Mouse (Mus musculus): ENCODE results near the gene Mt1. TPM values are rescaled to one million over a fixed set of nuclear protein-coding genes. Genes with fewer than 3 reads are reported as not detected.
A peak's percentile ranks its signal among the peaks of the same experiment; 100 is the strongest.
"Not testable (repeated sequence)": the region's sequence is repeated elsewhere in the genome, so short reads cannot be mapped to it uniquely, and the experiment has no call there.

Mt1 gene
- 10 to 100 TPM; 29.0 to 43.8 TPM for total RNA-seq (2021)
- long read RNA-seq, experiment 1, transcript Mt1-201 (3 exons, 549 nt) = major isoform, 10 of 11 reads
- long read RNA-seq, experiment 1, partial matches to known transcripts = 0 of 11 reads
- long read RNA-seq, experiment 1, other reads (novel, unspliced or antisense) = 0 of 11 reads
- long read RNA-seq, experiment 2, transcript Mt1-201 (3 exons, 549 nt) = major isoform, 18 of 18 reads
- long read RNA-seq, experiment 2, partial matches to known transcripts = 0 of 18 reads
- long read RNA-seq, experiment 2, other reads (novel, unspliced or antisense) = 0 of 18 reads

- peak; percentile 83 for DNase-seq
These were observed at the start of gene Mt1 for GRCm38 (mm10) chr8:94178857-94179712. Mt1 (plus strand) TSS chr8:94179082.

GRCm38 (mm10) chr8:94129133-94129789 lies 49.6 kb upstream of the Mt1 start:
- no peak for DNase-seq

- no peak for DNase-seq
These were observed 48.8 kb upstream of the Mt1 start for GRCm38 (mm10) chr8:94130126-94130525.

GRCm38 (mm10) chr8:94132096-94132495 lies 46.8 kb upstream of the Mt1 start:
- DNase-seq = no peak

- DNase-seq = not testable (repeated sequence)
These were observed 44.3 kb upstream of the Mt1 start for GRCm38 (mm10) chr8:94134601-94135000.

- DNase-seq = no peak
These were observed 43.3 kb upstream of the Mt1 start for GRCm38 (mm10) chr8:94135556-94135955.

GRCm38 (mm10) chr8:94136192-94136591 lies 42.7 kb upstream of the Mt1 start:
- no peak for DNase-seq

GRCm38 (mm10) chr8:94136933-94137332 lies 41.9 kb upstream of the Mt1 start, which contains the start of gene Mt4:
Mt4 (plus strand) TSS chr8:94137197.
- DNase-seq = no peak

- no peak for DNase-seq
These were observed 38.6 kb upstream of the Mt1 start for GRCm38 (mm10) chr8:94140266-94140795.

- no peak for DNase-seq
These were observed 30.6 kb upstream of the Mt1 start for GRCm38 (mm10) chr8:94148236-94148635.

GRCm38 (mm10) chr8:94150925-94151324 lies 28.0 kb upstream of the Mt1 start:
- DNase-seq = no peak

GRCm38 (mm10) chr8:94152513-94153300 lies 26.2 kb upstream of the Mt1 start, which contains the start of gene Mt3:
Mt3 (plus strand) TSS chr8:94152607.
- DNase-seq = peak; percentile 60

GRCm38 (mm10) chr8:94153451-94153850 lies 25.4 kb upstream of the Mt1 start:
- no peak for DNase-seq

- DNase-seq = no peak
These were observed 24.3 kb upstream of the Mt1 start for GRCm38 (mm10) chr8:94154537-94154936.

GRCm38 (mm10) chr8:94156092-94156491 lies 22.8 kb upstream of the Mt1 start:
- no peak for DNase-seq

- not testable (repeated sequence) for DNase-seq
These were observed 13.1 kb upstream of the Mt1 start for GRCm38 (mm10) chr8:94165772-94166171.

- peak; percentile 91 for DNase-seq
These were observed 11.6 kb upstream of the Mt1 start for GRCm38 (mm10) chr8:94167244-94167643.

GRCm38 (mm10) chr8:94169547-94169946 lies 9.3 kb upstream of the Mt1 start:
- DNase-seq = no peak

- peak; percentile 44 for DNase-seq
These were observed 7.5 kb upstream of the Mt1 start for GRCm38 (mm10) chr8:94171321-94171755.

GRCm38 (mm10) chr8:94172075-94172808 lies 6.6 kb upstream of the Mt1 start, which contains the start of gene Mt2:
Mt2 (plus strand) TSS chr8:94172664.
- DNase-seq = peak; percentile 71

Data from gastrocnemius, postnatal 10 days (tissue).